Mouse (Mus musculus) right cerebral cortex, adult 18-20 months (tissue): Measurements from ENCODE around the gene Anxa1.

Experiments
- DNase-seq: peaks from one replicate; pipeline ENCODE4 v3.0.0; 2022; ENCODE audit warnings: mixed read lengths

Gene Anxa1

GRCm38 (mm10) chr19:20370175-20370574 lies 20.6 kb downstream of the Anxa1 start:
- DNase-seq: no peak

GRCm38 (mm10) chr19:20366571-20366970 lies 24.2 kb downstream of the Anxa1 start:
- DNase-seq: no peak

DNA sequence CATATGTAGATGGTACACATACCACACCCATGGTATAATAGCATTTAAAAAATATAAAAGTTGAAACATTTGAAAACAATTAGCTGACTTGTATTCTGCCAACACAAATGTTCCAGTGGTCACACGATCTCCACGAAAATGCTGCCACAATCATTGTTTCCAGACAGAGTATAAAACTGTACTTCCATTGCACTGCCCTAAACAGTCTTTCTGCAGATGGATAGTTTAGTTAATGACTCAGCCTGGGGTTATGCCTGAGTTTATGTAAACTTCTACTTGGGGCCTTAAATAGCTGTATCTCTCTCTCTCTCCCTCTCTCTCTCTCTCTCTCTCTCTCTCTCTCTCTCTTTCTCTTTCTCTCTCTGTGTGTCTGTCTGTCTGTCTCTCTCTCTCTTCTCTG lies 24.7 kb downstream of the Anxa1 start:
- no peak for DNase-seq

DNA sequence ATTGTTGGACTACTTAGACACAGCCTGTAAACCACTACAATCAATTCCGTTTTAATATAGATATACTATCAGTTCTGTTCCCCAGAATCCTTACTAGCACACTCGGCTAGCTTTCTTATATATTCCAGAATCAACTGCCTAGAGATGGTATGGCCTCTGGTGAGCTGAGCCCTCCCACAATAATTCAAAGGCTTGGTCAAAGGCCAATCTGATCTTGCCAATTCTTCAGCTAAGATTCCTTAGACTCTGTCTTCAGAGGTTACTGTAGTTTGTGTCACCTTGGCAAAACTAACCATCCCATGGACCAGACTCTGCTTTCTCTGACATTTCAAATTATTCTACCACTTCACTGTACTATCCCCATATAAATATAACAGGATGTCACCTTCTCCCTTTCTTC lies 25.4 kb downstream of the Anxa1 start:
- no peak for DNase-seq

- no peak for DNase-seq
Measured at GRCm38 (mm10) chr19:20364931-20365330, 25.8 kb downstream of the Anxa1 start.

GRCm38 (mm10) chr19:20363221-20363620 lies 27.5 kb downstream of the Anxa1 start:
- no peak for DNase-seq

GRCm38 (mm10) chr19:20361917-20362577 lies 28.7 kb downstream of the Anxa1 start:
- DNase-seq: no peak

DNA sequence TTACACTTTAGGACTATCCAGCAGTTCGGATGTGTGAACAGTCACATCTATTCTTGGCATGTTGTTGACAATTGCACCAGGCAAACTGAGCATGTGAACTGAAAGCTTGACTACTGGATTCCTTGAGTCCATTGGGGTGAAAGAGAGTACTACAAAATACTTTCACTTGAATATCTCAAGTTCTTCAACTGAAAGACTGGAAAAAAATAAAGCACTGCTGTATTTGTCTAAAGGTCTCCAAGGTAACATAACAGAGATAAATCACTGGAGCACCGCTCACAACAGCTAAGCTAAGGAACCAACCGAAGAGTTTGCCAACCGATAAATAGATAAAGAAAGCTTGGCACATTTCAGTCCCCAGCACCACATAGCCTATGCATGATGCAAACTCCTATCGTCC lies 32.1 kb downstream of the Anxa1 start:
- DNase-seq: no peak

- DNase-seq: peak; percentile 65
Measured at GRCm38 (mm10) chr19:20345317-20345917, 45.3 kb downstream of the Anxa1 start.

- peak; percentile 57 for DNase-seq
Measured at GRCm38 (mm10) chr19:20344511-20345316, 46.0 kb downstream of the Anxa1 start.

GRCm38 (mm10) chr19:20344052-20344451 lies 46.7 kb downstream of the Anxa1 start:
- no peak for DNase-seq
